In the genomic region with DNA sequence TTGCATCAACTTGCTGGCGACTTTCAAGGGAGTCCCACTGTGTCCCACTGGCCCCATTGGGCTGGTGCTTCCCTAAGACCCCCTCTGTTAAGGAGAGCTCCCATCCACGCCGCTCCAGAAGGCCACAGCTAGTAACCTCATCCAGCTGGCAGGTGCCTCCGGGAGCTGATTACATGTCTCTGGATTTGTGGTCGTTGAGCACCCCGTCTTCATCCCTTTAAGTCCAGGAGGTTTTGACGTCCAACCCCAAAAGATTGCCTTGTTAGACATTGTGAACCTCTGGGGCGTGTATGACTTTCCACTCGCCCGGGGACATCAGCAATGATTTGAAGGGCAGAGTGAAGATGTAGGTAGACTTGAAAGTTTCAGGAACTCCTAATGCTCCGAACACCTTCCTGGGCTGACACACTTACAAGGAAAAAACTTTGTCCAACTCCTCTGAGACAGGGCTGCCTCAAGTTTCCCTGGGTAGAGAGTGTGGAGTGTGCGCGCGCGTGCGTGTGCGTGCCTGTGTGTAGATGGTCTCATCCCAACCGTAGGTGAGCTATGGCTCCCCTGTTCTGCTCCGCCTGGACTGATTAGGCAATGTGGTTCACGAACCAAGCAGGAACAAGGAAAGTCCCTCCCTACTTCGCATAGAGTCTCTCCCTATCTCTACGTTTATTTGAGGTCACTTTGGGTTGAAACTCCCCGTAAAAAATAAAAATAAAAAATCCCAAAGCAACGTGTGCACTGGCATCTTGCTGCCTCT, we compare ENCODE assay signal across 8 mouse cellular contexts. TPM values are rescaled to one million over a fixed set of nuclear protein-coding genes. Genes with fewer than 3 reads are reported as not detected.
DNase-seq lines count a peak whose midpoint lies in the region; ATAC-seq and TF ChIP-seq lines count a peak whose summit lies in the region.

No protein-coding gene starts in this region.

- no peaks in the 10 kb centered on the region for H3K36me3 ChIP-seq in E14TG2a.4 (ENCODE audit: insufficient read depth, low read length)
- H3K36me3 ChIP-seq in heart, postnatal 0 days (replicated peaks; ENCODE audit: control insufficient read depth, insufficient read depth, low read length), result no peaks in the 10 kb centered on the region
- H3K36me3 ChIP-seq in limb, embryonic 15.5 days, result no peaks in the 10 kb centered on the region
- no peaks in the 10 kb centered on the region for H3K36me3 ChIP-seq in small intestine, adult 2 months (ENCODE audit: control insufficient read depth, insufficient read depth, low read length)

- peak; percentile 49 for DNase-seq in embryo, embryonic 10 days (ENCODE audit: low spot score)
- no peak for DNase-seq in embryo, embryonic 10.5 days (ENCODE audit: low spot score)
- DNase-seq in heart, postnatal 0 days (ENCODE audit: low spot score), result peak; percentile 5
- no peak for DNase-seq in layer of hippocampus, postnatal 25 days (ENCODE audit: extremely low spot score in 1 of 2, low spot score in 1 of 2)
- DNase-seq in cerebellum, adult 11-12 months, result no peak

- no peak overlapping the region for H3K27ac ChIP-seq in heart, postnatal 0 days (ENCODE audit: low read depth)
- peak overlapping the region; percentile 72 for H3K27ac ChIP-seq in limb, embryonic 15.5 days
- peak overlapping the region; percentile 2; the same call in 1 of the 2 replicates for H3K27ac ChIP-seq in small intestine, adult 2 months (ENCODE audit: insufficient read depth, low read depth, low read length)

- H3K4me2 ChIP-seq in heart, postnatal 0 days (ENCODE audit: low read depth, low read length), result peak overlapping the region; percentile 66
- peak overlapping the region; percentile 81 for H3K4me2 ChIP-seq in limb, embryonic 15.5 days

- no peak for TF ChIP-seq EP300 in heart, postnatal 0 days (IDR thresholded peaks at IDR 0.05; ENCODE audit: low read depth)

- WGBS in heart, postnatal 0 days, result 9% methylated on average over 24 of the region's 24 CpGs
- WGBS in limb, embryonic 15.5 days, result 10% methylated on average over 24 of the region's 24 CpGs
- WGBS in small intestine, adult 2 months, result 10% methylated on average over 24 of the region's 24 CpGs

- peaks cover 95% of the 10 kb centered on the region for H3K27me3 ChIP-seq in E14TG2a.4 (ENCODE audit: insufficient read depth, low read length)
- peaks cover 74% of the 10 kb centered on the region for H3K27me3 ChIP-seq in heart, postnatal 0 days (ENCODE audit: control insufficient read depth, insufficient read depth, low read length)
- peaks cover 59% of the 10 kb centered on the region for H3K27me3 ChIP-seq in limb, embryonic 15.5 days
- H3K27me3 ChIP-seq in small intestine, adult 2 months (ENCODE audit: control insufficient read depth, insufficient read depth, low read length), result peaks cover 62% of the 10 kb centered on the region

- H3K9ac ChIP-seq in heart, postnatal 0 days (replicated peaks; ENCODE audit: low read depth, low read length), result no peak overlapping the region
- H3K9ac ChIP-seq in limb, embryonic 15.5 days, result 0 out of 2 replicates have a peak overlapping the region, but pooled peaks have one; percentile 31

- H3K4me1 ChIP-seq in E14TG2a.4 (replicated peaks; ENCODE audit: low read depth, low read length), result peaks cover 37% of the 10 kb centered on the region
- peaks cover 7% of the 10 kb centered on the region; the same call in 1 of the 2 replicates for H3K4me1 ChIP-seq in heart, postnatal 0 days (ENCODE audit: control insufficient read depth, insufficient read depth)
- H3K4me1 ChIP-seq in limb, embryonic 15.5 days, result peaks cover 46% of the 10 kb centered on the region
- peaks cover 19% of the 10 kb centered on the region for H3K4me1 ChIP-seq in small intestine, adult 2 months (ENCODE audit: control insufficient read depth, insufficient read depth, insufficient read length, low read length)

- H3K4me3 ChIP-seq in E14TG2a.4 (replicated peaks; ENCODE audit: low read length), result peak overlapping the region; percentile 82
- peak overlapping the region; percentile 52; the same call in 1 of the 2 replicates for H3K4me3 ChIP-seq in heart, postnatal 0 days (ENCODE audit: low read depth, low read length)
- peak overlapping the region; percentile 54 for H3K4me3 ChIP-seq in limb, embryonic 15.5 days
- H3K4me3 ChIP-seq in small intestine, adult 2 months (ENCODE audit: low read depth, low read length), result peak overlapping the region; percentile 72

- TF ChIP-seq POLR2A in small intestine, adult 2 months (IDR thresholded peaks at IDR 0.05; ENCODE audit: low read depth, low read length), result no peak

- no peak for ATAC-seq in heart, postnatal 0 days (ENCODE audit: insufficient read depth, low read depth)
- no peak for ATAC-seq in limb, embryonic 15.5 days (ENCODE audit: insufficient number of reproducible peaks, low FRiP score, low TSS enrichment, low read depth)

- H3K9me3 ChIP-seq in E14TG2a.4 (ENCODE audit: low read length), result no peaks in the 10 kb centered on the region
- H3K9me3 ChIP-seq in heart, postnatal 0 days (replicated peaks; ENCODE audit: control insufficient read depth, low read length), result no peaks in the 10 kb centered on the region
- no peaks in the 10 kb centered on the region for H3K9me3 ChIP-seq in limb, embryonic 15.5 days

- no peak for TF ChIP-seq CTCF in E14TG2a.4 (conservative IDR thresholded peaks at IDR 0.05; ENCODE audit: low read length)
- no peak for TF ChIP-seq CTCF in heart, postnatal 0 days (IDR thresholded peaks at IDR 0.05; ENCODE audit: low read depth)
- TF ChIP-seq CTCF in small intestine, adult 2 months (IDR thresholded peaks at IDR 0.05; ENCODE audit: extremely low read depth, insufficient read length, insufficient replicate concordance, low read depth, low read length), result no peak

RNA-seq across cellular contexts. Expression of gene Gm11444, which starts 7.4 kb away (rescaled TPM):
- not detected in 2 replicates for total RNA-seq in heart, postnatal 0 days (2014; rRNA removed; ENCODE audit: low replicate concordance)
- polyA plus RNA-seq in heart, postnatal 0 days (2015; fragmentation: Nextera tagmentation; extraction: Ambion mirVana), result not detected in 2 replicates
- polyA plus RNA-seq in limb, embryonic 15.5 days (2015; fragmentation: Nextera tagmentation; extraction: Ambion mirVana), result not detected in 2 replicates
- polyA plus RNA-seq in small intestine, adult 2 months (2012; rRNA removed), result not detected in 2 replicates
- total RNA-seq in layer of hippocampus, postnatal 25 days (2021), result not detected

RNA-seq across cellular contexts. Expression of gene Tbx2, which starts 10.4 kb away (rescaled TPM):
- 8.5 and 12.0 TPM in 2 replicates for total RNA-seq in heart, postnatal 0 days (2014; rRNA removed; ENCODE audit: low replicate concordance)
- polyA plus RNA-seq in heart, postnatal 0 days (2015; fragmentation: Nextera tagmentation; extraction: Ambion mirVana), result 1.3 TPM in 2 replicates
- 3.4 and 4.1 TPM in 2 replicates for polyA plus RNA-seq in limb, embryonic 15.5 days (2015; fragmentation: Nextera tagmentation; extraction: Ambion mirVana)
- polyA plus RNA-seq in small intestine, adult 2 months (2012; rRNA removed), result 10.2 and 19.7 TPM in 2 replicates
- total RNA-seq in layer of hippocampus, postnatal 25 days (2021), result 1 to 10 TPM; 1.7 to 3.0 TPM

RNA-seq across cellular contexts. Expression of gene Tbx4, which starts 43.5 kb away (rescaled TPM):
- not detected in 2 replicates for total RNA-seq in heart, postnatal 0 days (2014; rRNA removed; ENCODE audit: low replicate concordance)
- polyA plus RNA-seq in heart, postnatal 0 days (2015; fragmentation: Nextera tagmentation; extraction: Ambion mirVana), result 0.05 and 0.07 TPM in 2 replicates
- polyA plus RNA-seq in limb, embryonic 15.5 days (2015; fragmentation: Nextera tagmentation; extraction: Ambion mirVana), result 14.9 and 21.9 TPM in 2 replicates
- polyA plus RNA-seq in small intestine, adult 2 months (2012; rRNA removed), result 0.23 and 0.34 TPM in 2 replicates
- under 1 TPM; 0.32 to 0.35 TPM for total RNA-seq in layer of hippocampus, postnatal 25 days (2021)

Comparison
In these comparisons a context has a peak if more than half of its experiments do, and no peak if none do; other contexts are left out.
1. DNase-seq: peak in embryo, embryonic 10 days (single experiment) and heart, postnatal 0 days (single experiment); none in embryo, embryonic 10.5 days (single experiment), layer of hippocampus, postnatal 25 days (0 of 2) and cerebellum, adult 11-12 months (single experiment).
2. RNA of gene Tbx4, which starts 43.5 kb away (polyA plus RNA-seq): 14.9 to 21.9 TPM in limb, embryonic 15.5 days; 0.23 to 0.34 TPM in small intestine, adult 2 months and 0.05 to 0.07 TPM in heart, postnatal 0 days; every median in the first group is over 10 times any median in the second.
3. Peak in every context shown above with its lines, with median percentiles within 50 percentile points of each other: H3K4me3 ChIP-seq.